Mouse (Mus musculus) forebrain, embryonic 15.5 days (tissue): ENCODE data around the gene Rps21. TPM values are rescaled to one million over a fixed set of nuclear protein-coding genes. Genes with fewer than 3 reads are reported as not detected.

Experiments used
- ATAC-seq: fragments of 200-750 bp; cut with Nextera tagmentation; replicated peaks from 2 replicates; pipeline ENCODE4 v1.8.0; 2017; ENCODE audit warnings: mild to moderate bottlenecking, moderate TSS enrichment, moderate library complexity
- H3K27ac ChIP-seq: fragments of 300-500 bp; sonication (generic); replicated peaks from 2 replicates; pipeline ENCODE4 v1.5.1; 2015; ENCODE audit warnings: mild to moderate bottlenecking, inconsistent platforms
- H3K27me3 ChIP-seq: fragments of 300-500 bp; sonication (generic); 2 replicates; pipeline ENCODE4 v1.6.1; 2015; ENCODE audit warnings: inconsistent platforms
- H3K36me3 ChIP-seq: fragments of 300-500 bp; sonication (generic); 2 replicates; pipeline ENCODE4 v1.6.1; 2015; ENCODE audit warnings: mild to moderate bottlenecking, inconsistent platforms
- H3K4me1 ChIP-seq: fragments of 300-500 bp; sonication (generic); 2 replicates; pipeline ENCODE4 v1.6.1; 2015; ENCODE audit warnings: inconsistent platforms
- H3K4me2 ChIP-seq: fragments of 300-500 bp; sonication (generic); replicated peaks from 2 replicates; pipeline ENCODE4 v1.6.1; 2015; ENCODE audit warnings: mild to moderate bottlenecking, inconsistent platforms
- H3K4me3 ChIP-seq: fragments of 300-500 bp; sonication (generic); 2 replicates; pipeline ENCODE4 v1.5.1; 2015; ENCODE audit warnings: mild to moderate bottlenecking, inconsistent platforms
- H3K9ac ChIP-seq: fragments of 300-500 bp; sonication (generic); replicated peaks from 2 replicates; pipeline ENCODE4 v1.6.1; 2015; ENCODE audit warnings: mild to moderate bottlenecking, inconsistent platforms
- H3K9me3 ChIP-seq: fragments of 300-500 bp; sonication (generic); 2 replicates; pipeline ENCODE4 v1.6.1; 2016; ENCODE audit warnings: inconsistent platforms
- WGBS: fragments of 180-500 bp; shearing (Covaris S2); methylation state at CpG from one replicate; pipeline ENCODE4 v1.1.7; 2015; ENCODE audit warnings: mixed read lengths; 5-methylcytosine and 5-hydroxymethylcytosine counted together
- microRNA-seq: library from miRNA; unstranded; fragments of <30 nt; microRNA quantifications from one replicate; pipeline ENCODE4, GENCODE M21; 2016
- polyA plus RNA-seq: library from polyadenylated mRNA; unstranded; fragments of >200 nt; fragmentation: Nextera tagmentation; extraction: Ambion mirVana; gene quantifications from 2 replicates; pipeline ENCODE4 v1.2.1, GENCODE M21; 2015

Gene Rps21
- polyA plus RNA-seq, 1 experiment from 2014 or later, result 407 TPM

DNA sequence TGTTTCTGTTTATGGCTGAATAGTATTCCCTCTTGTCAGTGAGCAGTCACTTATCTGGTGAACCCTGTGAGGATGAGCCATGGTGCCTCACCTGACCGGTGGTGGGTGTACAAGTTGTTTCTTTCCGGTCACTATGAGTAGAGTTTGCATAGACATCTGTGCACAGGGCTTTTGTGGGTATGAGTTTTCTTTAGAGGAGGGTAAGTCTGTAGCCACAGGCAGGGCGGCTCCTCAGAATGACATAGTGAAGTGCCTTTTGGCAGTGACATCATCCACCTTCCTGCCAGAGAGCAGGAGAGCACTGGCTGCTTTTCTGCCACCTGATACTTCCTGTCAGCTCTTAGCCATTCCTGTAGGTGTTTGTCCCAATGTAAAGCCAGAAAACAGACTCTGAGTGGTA is 48.3 kb downstream of the Rps21 start:
- Histone ChIP-seq H3K9ac (no peak overlapping the region), H3K4me1 (no peaks in the 10 kb centered on the region), H3K4me3 (no peak overlapping the region), H3K4me2 (no peak overlapping the region), H3K27me3 (no peaks in the 10 kb centered on the region), H3K9me3 (no peaks in the 10 kb centered on the region), H3K36me3 (no peaks in the 10 kb centered on the region), H3K27ac (no peak overlapping the region)
- ATAC-seq, result no peak
- 90% methylated on average over 3 of the region's 3 CpGs for WGBS

DNA sequence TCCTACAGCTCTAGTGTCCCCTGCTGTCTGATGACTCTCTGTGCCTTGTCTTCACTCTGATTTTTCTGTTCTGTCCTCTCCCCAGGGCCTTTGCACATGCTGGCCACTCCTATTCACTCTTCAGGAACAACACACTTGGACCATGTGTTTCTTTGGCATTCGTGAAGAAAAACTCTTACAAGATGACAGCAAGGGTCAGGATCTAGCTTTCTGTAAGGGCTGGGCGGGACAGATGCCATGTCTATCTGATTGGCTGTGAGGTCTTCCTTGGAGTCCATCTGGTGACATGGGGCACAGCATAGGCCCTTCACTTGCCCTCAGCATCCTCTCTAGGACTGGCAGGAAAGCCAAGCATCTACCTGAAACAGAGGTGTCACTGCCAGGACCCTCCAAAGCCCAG is 48.8 kb downstream of the Rps21 start:
- H3K9ac ChIP-seq, result no peak overlapping the region
- no peaks in the 10 kb centered on the region for H3K9me3 ChIP-seq
- H3K27ac ChIP-seq, result no peak overlapping the region
- no peaks in the 10 kb centered on the region for H3K36me3 ChIP-seq
- no peaks in the 10 kb centered on the region for H3K4me1 ChIP-seq
- no peak overlapping the region for H3K4me2 ChIP-seq
- H3K4me3 ChIP-seq, result no peak overlapping the region
- WGBS, result 80% methylated on average over 2 of the region's 2 CpGs
- H3K27me3 ChIP-seq, result no peaks in the 10 kb centered on the region
- ATAC-seq, result no peak

DNA sequence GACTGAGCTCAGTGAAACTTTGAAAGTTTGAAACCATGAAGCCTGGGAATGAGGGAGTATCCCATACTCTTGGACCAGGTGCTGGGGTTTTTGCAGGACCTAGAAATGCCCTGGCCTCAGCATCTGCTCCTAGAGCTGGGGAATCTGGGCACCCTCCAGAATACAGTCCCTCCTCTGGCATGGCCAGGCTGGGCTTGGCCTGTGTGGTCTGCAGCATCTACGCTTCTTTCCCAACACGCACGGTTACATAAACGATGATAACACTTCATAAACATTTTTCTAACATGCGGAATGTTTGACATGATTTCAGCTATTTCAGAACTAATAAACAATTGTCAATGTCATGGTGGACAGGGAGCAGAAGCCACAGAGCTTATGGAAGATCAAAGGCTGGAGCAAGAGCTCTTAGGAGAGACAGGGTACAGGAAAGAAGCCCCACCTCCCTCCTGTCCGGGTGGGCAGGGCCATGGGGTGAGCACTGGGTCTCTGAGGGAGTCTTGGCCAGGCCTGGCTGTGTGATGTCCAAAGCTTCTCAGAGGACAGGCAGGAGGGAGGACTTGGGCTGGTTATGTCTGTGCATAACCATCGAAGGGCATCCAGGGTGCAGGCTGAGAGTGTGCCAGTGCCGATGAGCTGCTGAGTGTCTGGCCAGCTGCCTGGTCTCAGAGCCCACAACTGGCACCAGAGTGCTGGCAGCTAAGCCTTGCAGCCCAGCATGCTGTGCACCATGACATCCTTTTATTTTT is 49.4 kb downstream of the Rps21 start:
- Histone ChIP-seq H3K9ac (no peak overlapping the region), H3K36me3 (no peaks in the 10 kb centered on the region), H3K9me3 (no peaks in the 10 kb centered on the region), H3K4me2 (no peak overlapping the region), H3K4me3 (no peak overlapping the region), H3K27ac (no peak overlapping the region), H3K4me1 (no peaks in the 10 kb centered on the region), H3K27me3 (no peaks in the 10 kb centered on the region)
- WGBS, result 89% methylated on average over 8 of the region's 8 CpGs
- no peak for ATAC-seq

DNA sequence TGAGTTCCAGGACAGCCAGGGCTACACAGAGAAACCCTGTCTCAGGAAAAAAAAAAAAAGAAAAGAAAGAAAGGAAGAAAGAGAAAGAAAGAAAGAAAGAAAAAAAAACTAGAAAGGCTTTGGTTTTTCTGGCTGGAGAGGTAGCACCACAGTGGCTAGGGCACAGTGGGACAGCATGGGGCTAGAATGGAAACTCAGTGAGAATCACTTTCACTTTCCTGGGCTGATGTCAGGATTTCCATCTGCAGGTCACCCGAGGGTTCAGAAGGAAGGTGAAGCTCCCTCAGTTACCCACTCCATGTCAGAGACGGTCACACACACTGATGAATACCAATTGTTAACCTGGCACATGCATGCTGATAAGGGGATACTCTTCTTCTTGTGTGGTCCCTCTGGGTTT is 50.5 kb downstream of the Rps21 start:
- no peak overlapping the region for H3K4me3 ChIP-seq
- no peaks in the 10 kb centered on the region for H3K9me3 ChIP-seq
- no peaks in the 10 kb centered on the region for H3K4me1 ChIP-seq
- H3K36me3 ChIP-seq, result no peaks in the 10 kb centered on the region
- no peaks in the 10 kb centered on the region for H3K27me3 ChIP-seq
- 65% methylated on average over 2 of the region's 2 CpGs for WGBS
- ATAC-seq, result no peak
- H3K4me2 ChIP-seq, result no peak overlapping the region
- H3K27ac ChIP-seq, result no peak overlapping the region
- H3K9ac ChIP-seq, result no peak overlapping the region

Small RNA genes within 50 kb of the gene (microRNA-seq; reads per million reads assigned to microRNA genes)
- gene Mir3091, result 0.66 reads per million

Other genes starting within 250 kb of the Rps21 start
- 20.6 and 23.6 TPM in 2 replicates for gene Lsm14b, start 232.4 kb upstream of the Rps21 start, polyA plus RNA-seq
- gene Psma7, start 214.9 kb upstream of the Rps21 start, polyA plus RNA-seq, result 541 and 580 TPM in 2 replicates
- gene Ss18l1, start 214.9 kb upstream of the Rps21 start, polyA plus RNA-seq, result 57.5 and 59.5 TPM in 2 replicates
- 35.6 and 38.5 TPM in 2 replicates for gene Mtg2, start 186.8 kb upstream of the Rps21 start, polyA plus RNA-seq
- 2.3 and 2.7 TPM in 2 replicates for gene Hrh3, start 152.9 kb upstream of the Rps21 start, polyA plus RNA-seq
- gene Osbpl2, start 138.1 kb upstream of the Rps21 start, polyA plus RNA-seq, result 66.3 and 67.3 TPM in 2 replicates
- 201 and 206 TPM in 2 replicates for gene Adrm1, start 85.9 kb upstream of the Rps21 start, polyA plus RNA-seq
- 3.0 and 3.1 TPM in 2 replicates for gene Lama5, start 31.5 kb upstream of the Rps21 start, polyA plus RNA-seq
- 18.4 and 21.6 TPM in 2 replicates for gene Cables2, start 16.1 kb downstream of the Rps21 start, polyA plus RNA-seq
- gene Rbbp8nl, start 32.5 kb downstream of the Rps21 start, polyA plus RNA-seq, result not detected in 2 replicates
- not detected in 2 replicates for gene Gata5, start 77.3 kb downstream of the Rps21 start, polyA plus RNA-seq
- 1.2 and 1.4 TPM in 2 replicates for gene Slco4a1, start 198.9 kb downstream of the Rps21 start, polyA plus RNA-seq
- gene Ntsr1, start 242.6 kb downstream of the Rps21 start, polyA plus RNA-seq, result 6.6 and 8.0 TPM in 2 replicates